Mouse (Mus musculus): ENCODE results near the gene Dgkd.

The Dgkd gene

DNA sequence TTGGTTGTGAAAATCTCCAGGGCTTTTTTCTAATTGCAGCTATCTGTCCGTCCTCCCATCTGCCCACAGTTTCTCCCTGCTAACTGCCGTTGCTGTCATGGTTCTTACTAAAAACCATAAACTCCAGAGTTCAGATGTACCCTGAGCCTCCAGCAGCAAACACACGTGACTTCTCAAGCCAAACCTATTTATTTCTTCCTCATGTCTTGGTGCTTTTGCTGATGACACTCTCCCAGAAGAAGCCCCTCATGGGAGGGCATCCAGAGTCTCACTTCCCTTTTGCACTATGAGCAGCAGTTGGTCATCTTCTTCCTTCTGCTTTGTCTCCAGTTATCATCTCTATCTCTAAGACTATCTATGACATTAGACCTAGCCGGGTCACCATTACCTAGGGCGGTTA lies 3.8 kb upstream of the Dgkd start:
- DNase-seq: peak; percentile 65 to 75

DNA sequence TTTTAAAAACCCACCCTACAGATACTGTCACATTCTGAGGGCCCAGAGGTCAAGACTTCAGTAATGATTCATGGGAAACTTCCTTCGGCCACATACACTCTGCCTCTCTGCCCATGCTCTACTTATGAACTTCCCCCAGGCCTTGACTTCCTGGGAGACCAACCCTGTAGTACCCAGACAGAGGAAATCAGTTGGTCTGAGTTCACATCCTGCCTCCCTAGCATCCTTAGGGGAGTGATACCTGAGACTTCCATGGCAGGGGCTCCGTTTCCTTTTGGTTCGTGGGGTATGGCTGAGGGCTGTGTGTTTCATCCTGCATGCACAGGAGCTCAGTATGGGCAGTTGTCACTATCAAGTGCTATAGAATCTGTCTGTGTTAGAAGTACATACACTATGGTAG lies 1.7 kb upstream of the Dgkd start:
- no peak for DNase-seq

DNA sequence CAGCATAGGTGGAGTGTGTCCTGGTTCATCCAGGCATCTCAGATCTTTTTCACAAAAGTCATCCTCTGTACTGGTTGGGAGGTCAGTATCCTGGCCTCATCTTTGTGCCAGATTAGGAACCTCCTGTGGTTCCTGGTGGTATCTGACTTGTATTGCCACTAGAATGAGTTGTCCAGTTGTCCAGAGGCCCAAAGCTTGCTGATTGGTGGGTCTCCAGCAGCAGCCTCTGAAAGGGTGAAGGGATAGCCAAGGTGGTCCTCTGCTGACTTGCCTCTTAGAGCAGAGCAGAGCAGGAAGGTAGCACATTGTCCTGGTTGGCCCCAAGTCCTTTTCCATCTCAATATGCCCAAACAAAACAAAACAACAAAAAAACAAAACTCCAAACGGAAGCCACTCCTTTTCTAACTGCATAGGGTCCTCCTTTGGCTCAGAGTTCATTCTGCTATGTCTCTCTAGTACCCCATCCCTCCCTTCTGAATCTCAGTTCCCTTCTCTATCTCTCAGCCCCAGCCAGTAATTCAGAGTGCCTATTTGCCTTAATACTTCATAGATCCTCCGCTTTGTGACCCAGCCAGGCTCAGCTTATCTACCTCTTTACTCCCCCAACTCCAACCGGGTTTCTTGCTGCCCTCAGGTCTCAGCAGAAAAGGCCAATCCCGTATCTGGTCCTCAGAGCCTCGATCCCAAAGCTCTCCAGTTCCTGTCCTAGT lies 851 bp upstream of the Dgkd start:
- peak; percentile 41 to 43 for DNase-seq

DNA sequence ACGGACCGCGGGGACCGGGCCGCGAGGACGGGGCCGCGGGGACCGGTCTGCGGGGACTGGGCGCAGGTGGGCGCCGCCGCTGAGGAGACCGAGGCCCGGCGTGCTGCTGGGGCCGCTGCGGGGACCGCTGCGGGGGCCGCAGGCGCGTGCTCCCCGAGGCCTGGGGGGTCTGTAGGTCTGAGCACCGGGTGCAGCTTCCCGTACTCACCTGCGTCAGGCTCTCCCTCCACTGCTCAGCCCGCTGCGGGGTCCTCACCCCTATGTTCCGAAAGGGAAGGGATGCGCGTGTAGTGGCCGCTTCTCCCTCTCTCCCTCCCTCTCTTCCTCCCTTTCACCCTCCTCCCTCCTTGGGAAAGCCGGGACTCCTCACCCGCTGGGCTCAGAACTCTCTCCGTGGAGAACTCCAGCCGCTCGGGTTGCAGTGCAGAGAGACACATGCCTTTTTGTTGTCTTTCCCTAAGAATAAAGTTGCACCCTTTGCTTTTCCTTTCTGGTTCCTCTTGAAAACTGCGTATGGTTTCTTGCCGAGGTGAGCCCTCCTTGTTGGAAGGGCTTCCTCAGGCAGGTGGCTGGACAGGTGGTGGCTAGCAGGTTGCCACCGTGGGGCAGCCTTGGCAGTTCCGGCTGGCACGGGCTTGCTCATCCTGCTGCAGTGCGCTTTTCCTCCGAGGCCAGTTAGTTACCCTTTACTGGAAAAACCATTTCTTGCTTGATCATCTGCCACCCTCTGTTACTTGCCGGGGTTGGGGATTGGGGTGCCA lies 694 bp downstream of the Dgkd start:
- peak; percentile 54 to 58 for DNase-seq

DNA sequence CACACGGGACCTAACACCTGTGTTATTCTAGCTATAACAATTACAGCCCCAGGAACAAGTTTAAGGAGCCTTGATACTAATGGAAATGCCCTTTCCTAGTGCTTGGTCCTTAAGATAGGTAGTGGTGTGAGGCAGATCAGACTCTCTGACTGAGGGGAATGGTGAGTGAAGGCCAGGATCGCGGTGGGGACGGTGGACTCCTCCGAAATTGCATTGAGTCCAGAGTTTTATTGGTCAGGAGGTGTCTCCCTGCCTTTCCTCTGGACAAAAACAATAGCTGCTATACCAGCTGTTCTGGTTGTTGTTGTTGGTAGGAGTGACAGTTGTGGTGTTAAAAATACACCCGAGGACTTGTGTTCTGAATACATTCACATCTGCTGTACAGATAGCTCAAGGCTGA lies 1.3 kb downstream of the Dgkd start:
- peak; percentile 40 to 41 for DNase-seq

DNA sequence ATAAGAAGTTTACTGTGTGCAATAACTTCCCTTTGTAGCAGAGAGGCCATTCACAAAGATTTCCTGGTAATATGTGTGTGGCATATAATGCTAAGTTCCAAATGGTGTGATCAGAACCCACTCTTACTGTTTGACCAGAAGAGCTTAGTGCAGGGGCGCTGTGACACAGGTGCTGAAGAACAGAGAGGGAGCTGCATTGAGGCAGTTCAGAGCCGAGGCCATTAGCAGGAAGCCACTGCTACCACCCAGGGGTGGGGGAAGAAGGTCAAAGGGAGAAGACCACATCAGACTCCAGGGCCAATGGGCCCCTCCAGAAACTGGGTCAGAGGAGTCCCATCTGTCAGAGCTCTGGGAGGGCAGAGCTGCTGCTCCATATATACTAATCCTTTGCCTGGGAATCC lies 1.8 kb downstream of the Dgkd start:
- peak; percentile 42 to 53 for DNase-seq

DNA sequence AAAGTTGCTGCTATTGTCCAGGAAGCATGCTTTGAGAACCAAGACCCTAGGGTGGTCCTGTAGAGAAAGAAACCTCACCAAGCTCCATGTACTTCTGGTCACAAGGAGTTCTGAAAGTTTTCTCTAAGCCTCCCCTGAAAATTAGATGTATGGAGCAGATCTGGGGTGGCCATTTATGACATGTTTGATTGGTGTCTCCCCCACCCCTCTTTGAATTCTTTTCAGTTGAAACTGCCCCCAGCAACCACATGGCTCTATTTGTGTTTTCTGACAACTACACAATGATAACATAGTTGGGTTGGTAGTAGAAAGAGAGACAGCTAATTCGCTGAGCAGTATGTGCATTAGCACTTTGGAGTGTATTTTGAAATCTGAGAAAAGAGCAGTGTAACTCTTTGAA lies 2.4 kb downstream of the Dgkd start:
- no peak for DNase-seq

DNA sequence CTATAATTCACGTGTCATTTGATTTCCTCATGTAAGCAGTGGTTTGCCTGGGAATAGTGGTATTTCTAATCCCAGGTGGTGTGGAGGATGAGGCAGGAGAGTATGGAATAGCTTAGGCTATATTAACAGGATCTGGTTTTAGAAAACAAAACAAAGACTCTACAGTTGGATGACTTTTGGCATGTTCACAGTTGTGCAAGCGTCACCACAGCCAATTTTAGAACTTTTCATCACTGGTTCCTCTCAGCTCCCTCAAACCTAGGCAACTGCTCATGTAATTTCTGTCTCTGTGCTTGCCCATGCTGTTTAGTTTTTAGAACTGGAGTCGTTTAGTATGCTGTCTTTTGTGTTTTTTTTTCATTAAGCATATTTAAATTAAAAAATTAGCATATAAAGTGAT lies 3.7 kb downstream of the Dgkd start:
- DNase-seq: peak; percentile 58 to 67

DNA sequence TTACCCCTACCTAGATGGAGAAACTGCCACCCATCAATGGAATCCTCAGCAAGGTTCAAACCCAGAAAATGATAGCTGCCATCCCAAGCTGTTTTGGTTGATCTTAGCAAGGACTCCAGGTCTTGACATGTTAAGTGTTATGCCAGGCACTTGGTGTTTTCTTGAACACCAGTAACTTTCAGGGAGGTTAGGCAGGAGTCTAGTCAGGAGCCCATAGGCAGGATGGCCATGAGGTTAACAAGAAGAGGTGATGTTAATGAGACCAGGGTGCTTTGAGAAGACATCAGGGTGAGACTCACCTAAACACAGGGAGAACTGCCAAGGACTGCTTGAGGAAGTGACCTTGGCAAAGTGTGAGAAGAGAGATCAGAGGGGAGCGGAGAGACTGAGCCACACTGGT lies 4.9 kb downstream of the Dgkd start:
- DNase-seq: no peak

DNA sequence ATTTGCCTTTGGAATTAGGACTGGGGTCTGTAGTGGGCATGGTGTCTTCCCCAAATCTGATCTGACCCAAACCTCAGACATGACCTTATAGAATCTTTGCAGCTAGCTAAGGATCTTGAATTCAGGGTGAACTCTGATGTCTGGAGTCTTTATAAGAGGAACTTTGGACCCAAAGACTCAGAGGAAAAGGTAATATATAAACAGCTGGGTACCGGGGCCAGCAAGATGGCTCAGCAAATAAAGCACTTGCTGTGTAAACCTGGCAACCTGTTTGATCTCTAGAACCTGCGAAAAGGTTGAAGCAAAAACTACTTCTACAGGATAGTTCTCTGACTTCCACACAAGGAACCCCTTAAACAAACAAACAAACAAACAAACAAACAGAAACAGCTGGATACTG lies 5.4 kb downstream of the Dgkd start:
- no peak for DNase-seq

DNA sequence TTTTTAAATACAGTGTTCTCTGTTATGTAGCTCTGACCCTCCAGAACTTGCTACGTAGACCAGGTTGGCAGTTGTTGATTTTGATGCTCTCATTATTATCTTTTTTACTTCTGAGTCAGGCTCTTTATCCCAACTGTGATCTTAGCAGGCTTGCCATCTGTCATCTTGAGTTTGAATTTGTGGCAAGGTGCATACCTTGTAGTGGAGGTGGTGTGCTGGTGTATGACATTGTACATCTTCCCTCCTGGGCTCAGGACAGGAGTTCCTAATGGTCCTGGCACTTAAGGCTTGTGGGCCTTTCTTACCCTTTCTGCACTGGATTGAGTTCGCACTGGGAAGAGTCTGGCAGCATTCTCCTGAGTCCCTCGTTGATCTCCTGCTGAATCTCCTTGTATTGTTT lies 10.5 kb downstream of the Dgkd start:
- no peak for DNase-seq

DNA sequence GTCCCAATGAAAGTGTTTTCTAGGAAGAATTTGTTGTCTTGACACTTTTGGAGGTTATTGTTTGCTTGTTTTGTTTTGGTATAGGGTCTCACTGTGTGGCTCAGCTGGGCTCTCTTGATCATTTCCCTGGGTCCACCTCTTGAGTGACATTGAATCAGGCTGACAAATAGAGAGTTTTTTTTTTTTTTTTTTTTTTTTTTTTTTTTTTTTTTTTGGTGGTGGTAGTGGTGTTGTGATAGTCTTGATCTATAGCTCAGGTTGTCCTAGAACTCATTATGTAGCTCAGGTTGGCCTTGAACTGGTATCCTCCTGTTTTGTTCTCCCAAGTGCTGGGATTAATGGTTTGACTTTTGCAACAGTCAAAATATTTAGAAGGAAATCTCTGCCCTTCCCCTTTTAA lies 11.8 kb downstream of the Dgkd start:
- no peak for DNase-seq

DNA sequence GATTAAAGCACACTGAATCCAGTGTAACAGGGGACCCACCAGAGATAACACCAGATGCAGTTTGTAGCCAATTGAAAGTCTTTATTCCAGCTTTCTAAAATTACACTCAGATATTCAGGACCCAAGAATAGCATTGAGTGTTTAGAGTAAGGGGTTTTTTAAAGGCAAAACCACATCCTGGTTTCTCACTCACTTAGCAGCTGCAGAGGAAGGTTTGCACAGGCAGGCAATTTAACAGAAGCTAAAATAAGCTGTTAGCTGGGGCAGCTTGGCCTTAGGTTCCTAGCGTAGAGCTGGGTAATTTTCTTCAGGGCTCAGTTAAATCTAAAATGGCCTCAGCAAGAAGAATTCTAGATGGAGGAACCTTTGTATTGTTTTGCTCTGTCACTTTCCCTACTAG lies 13.6 kb downstream of the Dgkd start:
- peak; percentile 37 for DNase-seq

DNA sequence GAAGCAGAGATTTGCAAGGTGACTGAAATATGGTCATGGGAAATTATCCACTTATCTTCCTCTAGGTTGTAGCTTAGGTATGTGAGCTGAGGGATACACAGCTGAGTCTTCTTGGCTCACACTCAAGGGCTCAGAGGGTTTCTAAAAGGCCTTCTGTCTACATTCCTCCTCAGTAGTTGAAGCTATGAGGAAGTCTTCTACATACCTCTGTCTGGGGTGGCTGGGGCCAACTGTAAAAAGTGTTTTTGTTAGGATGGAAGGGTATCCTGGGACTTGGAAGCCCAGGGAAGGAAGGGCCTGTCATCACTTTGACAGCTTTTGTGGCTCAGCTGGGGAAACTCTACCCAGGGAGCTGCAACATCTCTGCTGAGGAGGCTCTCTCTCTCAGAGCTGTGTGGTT lies 18.5 kb downstream of the Dgkd start:
- no peak for DNase-seq

DNA sequence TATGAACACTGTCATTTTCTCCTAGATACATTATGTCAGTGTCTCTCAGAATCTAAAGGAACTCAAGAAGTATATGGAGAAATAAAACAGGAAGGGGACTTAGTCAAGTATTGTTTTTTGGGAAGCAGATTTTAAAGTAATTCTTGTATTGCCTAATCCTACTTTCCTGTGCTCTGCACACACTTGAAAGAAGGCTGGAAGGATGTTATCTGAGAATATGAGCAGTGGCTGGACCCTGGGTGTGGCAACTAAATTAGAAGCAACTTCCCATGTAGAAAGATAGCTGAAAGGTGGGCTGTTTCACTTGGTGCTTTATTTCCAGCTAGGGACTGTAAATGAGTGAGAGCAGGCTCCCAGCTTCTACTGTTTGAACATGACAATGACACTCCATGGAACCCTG lies 20.0 kb downstream of the Dgkd start:
- no peak for DNase-seq

DNA sequence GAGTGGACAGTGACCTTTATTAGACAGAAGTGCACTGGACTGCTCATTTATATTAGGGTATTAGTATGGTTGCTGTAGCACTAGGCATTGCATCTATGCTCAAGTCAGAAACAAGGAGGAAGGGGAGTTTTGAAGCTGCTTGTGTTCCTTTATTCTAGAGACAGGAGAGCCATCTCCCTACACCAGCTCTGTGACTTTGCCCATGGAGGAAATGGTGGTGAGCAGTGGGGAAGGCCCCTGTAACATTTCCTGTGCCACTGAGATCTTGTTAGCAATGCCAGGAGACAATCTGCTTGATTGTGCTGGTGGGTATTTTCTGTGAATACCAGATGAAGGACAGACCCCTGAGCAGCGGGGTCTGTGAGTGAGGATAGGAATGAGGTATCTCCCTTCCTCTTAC lies 23.0 kb downstream of the Dgkd start:
- peak in 1 of 2 experiments; percentile 39 for DNase-seq

DNA sequence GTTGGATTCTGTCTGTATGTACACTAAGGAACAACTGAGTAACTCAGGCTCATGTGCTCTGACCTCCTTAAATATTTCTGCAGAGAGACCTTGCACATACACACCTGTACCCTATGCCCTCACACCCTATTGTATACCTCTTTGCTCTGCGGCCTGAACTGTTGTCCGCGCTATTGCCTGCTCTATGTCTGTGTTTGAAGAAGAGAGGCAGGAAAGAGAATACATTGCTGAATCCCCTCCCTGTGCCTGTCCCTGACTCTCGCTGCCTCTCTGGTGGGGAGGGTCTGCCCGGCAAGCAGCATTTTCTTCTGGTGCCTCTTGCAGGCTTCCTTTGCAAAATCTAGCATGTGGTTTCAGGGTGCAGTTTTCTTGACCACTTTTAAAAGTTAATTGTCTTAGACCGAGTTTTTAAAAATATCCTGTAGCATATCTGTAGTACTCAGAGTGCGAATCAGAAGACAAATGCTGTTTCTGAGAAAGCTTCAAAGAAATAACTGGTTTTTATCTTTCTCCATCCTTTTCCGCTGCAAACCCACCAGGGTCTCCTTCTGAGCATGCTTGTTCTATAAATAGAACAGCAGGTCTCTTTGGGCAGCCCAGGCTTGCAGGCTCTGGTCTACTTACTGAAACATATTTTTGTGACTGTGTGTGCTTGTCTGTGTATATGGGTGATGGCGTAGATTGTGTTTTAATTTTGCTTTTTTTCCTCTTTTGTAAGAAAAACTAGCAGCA lies 24.6 kb downstream of the Dgkd start:
- DNase-seq: no peak

DNA sequence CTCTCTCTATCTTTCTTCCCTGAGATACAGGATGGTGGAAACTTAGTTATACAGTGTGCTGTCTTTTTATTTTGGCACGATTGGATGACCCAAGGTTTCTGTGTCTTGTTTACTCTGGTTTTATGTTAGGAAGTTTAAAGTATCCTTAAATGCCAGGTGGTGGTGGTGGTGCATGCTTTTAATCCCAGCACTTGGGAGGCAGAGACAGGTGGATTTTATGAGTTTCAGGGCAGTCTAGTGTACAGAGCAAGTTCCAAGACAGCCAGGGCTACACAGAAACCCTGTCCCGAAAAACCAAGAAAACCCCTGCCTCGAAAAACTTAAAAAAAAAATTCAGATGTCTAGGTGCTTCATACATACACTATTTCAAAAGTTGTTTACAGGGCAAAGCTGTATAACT lies 25.9 kb downstream of the Dgkd start:
- DNase-seq: no peak

DNA sequence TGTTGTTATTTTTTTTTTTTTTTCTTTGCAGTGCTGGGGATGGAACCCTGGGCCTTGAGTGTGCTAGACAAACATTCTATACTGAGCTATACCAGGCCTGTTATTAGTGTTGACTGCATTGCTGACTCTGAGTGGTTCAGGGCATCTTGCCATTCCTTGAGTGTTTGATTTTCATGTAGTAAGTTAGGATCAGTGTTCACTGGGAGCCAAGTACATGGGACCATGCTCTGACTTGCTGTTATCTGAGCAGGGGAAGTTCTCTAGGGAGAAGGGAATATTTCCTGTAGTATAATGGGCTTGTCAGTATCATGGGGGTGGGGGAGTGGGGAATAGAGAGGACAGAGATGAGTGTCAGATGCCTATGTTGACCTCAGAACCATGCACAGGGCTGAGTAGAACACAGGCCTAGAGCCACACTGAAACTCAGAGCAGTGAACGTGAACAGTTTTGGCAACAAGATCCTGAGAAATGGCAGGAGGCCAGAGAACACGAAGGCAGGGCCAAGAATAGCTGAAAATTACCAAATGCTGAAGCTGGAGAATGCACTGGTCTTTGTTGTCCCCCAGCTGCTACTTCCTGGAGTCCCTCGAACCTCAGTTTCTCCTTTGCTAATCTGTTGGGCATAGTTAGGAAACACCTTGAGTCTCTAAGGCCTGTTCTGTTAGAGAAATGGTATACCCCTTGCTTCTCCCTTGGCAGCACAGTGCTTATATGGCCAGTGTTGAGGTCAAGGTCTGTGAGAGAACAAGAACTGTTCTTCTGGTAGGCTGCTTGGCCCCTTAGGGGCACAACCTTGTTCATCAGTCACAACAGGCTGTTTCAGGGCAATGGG lies 26.6 kb downstream of the Dgkd start:
- no peak for DNase-seq

DNA sequence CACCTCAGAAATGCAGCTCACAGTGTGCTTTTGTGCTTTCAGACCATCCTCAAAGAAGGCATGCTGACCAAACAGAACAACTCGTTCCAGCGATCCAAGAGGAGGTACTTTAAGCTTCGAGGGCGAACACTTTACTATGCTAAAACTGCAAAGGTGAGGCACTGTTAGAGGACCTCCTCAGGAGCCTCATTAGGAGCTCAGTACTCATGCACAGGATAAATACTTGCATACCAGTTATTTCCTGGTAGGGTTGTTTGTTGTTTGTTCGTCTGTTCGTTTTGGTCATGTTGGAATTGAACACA lies 27.2 kb downstream of the Dgkd start:
- no peak for DNase-seq

DNA sequence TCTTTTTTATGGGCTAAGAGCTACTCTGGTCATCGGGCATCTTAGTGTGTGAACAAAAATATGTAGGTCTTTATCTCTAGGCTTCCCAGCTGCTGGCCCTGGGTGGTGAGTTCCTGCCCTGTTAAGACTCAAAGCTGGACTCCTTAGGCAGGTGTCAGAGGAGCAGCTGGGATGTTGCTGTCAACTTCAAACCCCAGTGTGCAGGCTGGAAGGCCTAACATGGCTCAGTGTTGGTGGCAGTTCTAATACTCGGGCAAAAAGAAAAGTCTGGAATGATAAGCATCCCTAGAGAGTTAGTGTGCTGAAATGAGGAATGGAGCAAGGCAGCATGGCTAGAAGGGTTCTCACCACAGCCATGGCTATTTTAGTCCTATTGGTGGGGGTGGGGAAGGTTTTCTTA lies 27.8 kb downstream of the Dgkd start:
- no peak for DNase-seq

DNA sequence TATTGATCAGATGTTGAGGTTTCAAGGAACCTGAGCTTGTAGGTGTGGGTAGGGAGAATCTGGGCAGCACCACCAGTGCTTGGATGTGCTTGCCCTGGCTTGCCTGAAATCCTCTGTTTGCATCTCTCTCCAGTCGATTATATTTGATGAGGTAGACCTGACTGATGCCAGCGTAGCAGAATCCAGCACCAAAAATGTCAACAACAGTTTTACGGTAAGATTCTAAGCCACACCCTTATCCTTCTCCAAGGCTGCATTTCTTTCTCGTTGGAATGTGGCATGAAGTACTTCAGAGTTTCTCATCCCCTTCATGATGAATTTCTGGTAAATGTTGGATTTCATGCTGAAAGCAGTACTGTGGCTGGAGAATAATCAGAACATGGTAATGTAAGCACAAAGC lies 28.6 kb downstream of the Dgkd start:
- no peak for DNase-seq

DNA sequence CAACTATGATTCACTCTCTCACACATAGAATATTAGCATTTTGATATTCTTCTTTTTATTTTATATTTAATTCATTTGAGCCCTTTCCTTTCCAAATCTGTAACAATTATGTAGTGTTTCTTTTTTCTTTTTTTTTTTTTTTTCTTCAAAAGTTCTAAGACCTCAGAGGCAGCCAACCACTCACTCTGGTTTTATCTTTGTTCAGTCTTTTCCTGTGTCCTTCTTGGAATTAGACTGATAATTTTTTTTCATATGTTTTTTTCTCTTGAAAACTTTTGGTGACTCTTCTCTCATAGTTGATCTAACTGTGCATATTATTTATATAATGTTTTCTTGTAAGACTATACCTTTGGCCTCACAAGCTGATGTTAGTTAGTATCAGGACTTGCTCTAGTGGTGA lies 29.5 kb downstream of the Dgkd start:
- DNase-seq: no peak

Data from B cell, adult 2 months (primary cell).